Mouse (Mus musculus) spleen, adult 2 months (tissue): Measurements from ENCODE around the gene Selenon.

ENCODE experiments used
- CTCF ChIP-seq: fragments of 200-500 bp; IDR thresholded peaks from 2 replicates; pipeline ENCODE4 v1.5.1; 2011; ENCODE audit warnings: mild to moderate bottlenecking, inconsistent platforms; ENCODE audit not compliant: insufficient read depth, insufficient read length, insufficient replicate concordance; ENCODE audit errors: extremely low read depth
- POLR2A ChIP-seq: fragments of 200-500 bp; IDR thresholded peaks from 2 replicates; pipeline ENCODE4 v1.6.1; 2011; ENCODE audit warnings: low read depth, low read length, inconsistent platforms

DNA sequence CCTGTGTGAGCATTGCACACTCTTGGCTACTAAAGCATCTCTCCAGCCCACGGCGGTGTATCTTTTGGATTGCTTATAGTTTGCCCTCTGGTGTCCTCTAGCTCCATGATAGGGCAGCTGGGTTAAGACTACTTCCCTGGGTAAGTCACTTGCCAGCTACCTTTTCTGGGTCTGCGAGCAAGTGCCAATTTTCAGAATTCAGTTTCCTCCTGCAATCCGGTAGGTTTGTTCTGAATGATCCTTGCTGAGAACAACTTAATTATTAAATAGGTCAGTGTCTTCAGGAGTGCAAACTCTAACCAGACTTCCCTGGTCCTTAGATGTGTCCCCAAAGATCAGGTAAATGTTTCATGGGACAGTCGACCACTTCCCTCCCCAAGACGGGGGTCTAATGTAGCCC lies 50.9 kb downstream of the Selenon start:
- TF ChIP-seq POLR2A (no peak), CTCF (no peak)
